Mouse (Mus musculus) frontal cortex, postnatal 14 days (tissue): Measurements from ENCODE around the gene Mrps23.

Experiments used
- DNase-seq, 2 experiments: peaks; one replicate each; pipeline ENCODE4 v3.0.0; 2022; ENCODE audit warnings: low spot score in 2 of 2

Mrps23 gene

DNA sequence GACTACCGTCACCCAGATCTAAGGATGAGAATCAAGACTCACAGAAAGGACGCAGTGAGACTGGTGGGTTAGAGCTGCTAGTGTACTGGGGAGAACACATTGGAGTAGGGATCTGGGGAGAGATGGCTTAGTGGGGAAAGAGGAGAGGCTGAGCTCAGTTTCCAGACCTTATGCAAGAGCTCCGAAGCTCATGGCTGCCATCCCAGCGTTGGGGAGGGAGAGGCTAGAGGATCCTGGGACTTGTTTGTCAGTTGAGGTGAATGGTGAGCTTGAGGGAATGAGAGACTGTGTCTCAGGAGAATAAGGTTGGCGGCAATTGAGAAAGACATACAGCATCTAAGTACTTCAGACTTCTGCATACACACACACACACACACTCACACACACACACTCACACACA, 44.4 kb downstream of the Mrps23 start:
- no peak for DNase-seq

DNA sequence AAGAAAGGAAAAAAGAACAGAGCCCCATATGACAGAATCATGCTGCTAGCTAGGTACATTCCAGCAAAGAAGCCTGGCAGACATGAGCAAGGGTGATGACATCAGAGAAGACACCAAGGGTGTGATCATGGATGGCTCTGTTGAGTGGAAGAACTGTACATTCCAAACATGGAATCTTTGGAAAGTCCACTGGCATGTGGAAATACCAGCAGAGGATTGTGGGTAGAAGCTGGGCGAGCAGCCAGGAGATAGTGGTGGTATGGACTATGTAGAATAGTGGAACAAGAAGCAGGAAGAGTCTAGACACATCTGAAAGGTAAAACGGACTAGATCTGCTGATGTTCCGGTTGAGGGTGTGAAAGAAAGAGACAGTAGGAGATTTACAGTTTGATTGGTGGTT, 46.4 kb downstream of the Mrps23 start:
- DNase-seq, result no peak

DNA sequence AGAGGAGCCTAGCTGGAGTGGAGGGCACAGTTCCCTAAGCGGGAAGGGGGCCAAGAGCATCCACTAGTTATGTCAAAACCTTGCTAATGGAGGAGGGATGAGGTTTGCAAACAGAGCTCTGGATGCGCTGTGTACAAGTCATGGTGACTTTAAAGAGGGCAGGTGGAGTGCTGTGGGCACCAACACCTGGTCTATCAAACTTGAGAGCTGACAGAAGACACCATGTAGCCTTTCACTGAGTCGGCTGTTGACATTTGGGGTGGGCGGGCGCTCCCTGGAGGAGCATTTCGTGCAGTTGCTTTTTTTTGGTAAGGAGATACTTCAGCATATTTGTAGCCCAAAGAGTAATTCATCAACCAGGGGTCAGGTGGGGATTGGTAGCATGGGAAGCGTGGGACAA, 47.1 kb downstream of the Mrps23 start:
- DNase-seq, result no peak

DNA sequence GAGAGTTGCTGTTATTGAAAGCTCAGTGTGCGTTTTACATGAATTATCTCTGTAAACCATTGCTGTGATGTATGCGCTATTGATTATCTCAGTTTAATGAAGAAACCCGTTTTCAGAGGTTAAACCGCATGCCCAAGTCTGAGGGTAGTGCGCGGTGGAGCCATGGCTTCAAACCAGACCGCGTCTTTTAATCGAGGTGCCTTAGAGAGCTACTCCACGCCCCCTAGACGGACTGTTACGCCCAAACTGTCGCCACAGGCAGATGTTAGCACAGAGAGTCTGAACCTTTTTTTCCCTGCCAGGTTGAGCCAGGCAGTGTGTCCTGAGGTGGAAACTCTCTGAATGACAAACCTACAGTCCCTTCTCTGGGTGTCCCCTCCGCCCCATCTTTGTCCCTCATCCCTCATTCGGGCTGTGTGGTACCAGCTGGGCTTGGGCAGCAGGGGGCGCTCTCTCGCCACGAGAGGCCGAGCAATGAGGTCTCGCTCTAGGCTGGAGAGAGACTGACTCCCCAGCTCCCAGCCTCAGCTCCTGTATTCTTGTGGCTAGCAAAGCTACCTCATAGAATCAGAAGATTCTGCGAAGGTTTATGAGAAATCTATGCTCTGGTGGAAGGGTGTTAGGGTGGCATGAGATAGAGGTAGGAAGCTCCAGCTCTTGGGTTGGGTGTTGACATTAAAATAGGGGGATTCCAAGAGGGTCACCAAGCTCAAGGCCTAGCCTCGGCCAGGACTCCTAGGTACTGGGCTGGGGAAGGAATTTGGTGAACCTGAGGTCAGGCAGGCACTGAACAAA, 48.0 kb downstream of the Mrps23 start:
- DNase-seq, result peak; percentile 48 to 82

DNA sequence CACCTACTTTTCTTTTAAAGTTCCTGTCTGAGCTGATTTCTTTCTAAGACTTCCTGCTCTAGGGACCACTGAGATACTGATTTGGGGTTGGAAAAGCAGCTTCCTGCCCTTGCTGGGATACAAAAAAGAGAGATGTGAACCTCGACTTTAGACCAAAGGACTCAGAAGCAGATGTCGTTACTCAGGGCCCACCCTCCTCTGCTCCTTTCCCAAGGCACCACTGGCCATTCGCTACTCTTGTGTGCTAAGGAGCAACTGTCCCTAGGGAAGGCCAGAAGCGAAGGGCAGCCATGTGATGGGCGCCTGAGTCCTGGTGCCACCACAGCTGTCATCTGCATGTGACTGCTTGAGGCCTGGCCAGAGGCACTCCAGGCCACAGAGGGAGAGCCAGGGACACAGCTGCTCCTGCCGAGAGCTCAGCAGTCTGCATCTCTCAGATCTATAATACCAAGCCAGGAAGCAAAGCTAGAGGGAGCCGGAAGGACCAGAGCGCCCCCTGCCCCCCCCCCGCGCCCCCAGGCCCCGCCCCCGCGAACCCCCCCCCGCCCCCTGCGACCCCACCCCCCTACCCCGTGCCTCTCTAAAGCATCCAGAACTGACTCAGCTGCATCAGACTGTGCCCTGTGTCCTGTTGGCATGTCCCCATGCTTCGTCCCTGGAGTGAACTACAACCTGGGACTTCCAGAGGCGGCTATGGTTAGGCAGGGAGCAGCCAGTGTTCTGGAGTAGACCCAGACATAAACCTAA, 48.8 kb downstream of the Mrps23 start:
- no peak for DNase-seq

DNA sequence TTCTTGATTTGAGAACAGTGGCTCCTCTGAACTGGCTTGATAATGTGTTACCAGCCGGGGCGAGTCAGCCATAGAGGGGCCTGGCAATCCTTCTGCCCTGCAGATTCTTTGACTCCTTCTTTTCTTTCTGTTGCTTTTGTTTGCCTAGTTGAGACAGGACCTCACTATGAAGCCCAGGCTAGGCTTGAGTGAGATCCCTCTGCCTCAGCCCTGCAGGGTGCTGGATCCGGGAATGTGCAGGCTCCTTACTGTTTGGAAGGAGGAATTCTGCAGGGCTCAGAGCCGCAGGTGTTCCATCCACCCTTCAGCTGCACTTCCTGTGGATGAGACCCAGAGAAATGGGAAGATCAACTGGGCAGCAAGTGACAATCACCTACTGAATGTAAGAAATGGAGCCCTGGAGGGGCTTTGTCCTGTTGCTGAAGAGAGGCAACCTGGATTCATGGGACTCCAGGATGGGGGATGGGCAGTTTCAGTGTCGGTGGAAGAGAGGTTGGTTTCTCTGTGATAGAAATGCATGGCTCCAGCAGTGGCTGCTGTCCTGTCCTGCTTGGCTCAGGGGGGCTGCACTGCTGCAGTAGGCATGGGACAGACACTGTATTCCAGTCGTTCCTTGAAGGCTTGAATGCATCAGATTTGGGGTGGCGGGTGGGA, 49.5 kb downstream of the Mrps23 start:
- DNase-seq, result no peak

DNA sequence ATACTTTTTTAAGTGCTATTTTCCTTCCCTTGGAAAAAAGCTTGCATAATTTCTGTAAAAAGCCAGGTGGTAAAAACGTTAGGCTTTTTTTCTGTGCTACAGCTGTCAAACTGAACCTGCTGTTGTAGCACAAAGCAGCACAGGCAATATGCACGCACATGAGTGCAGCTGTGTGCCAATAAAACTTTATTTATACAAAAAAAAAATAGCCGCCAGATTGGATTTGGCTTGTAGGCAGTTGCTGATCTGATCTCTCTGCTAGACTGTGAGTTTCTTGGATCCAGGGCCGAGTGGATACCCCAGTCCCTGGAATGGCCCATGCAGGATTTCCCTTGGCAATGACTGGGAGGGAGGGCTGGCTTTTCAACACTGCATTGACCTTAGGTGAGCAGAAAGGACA, 53.5 kb downstream of the Mrps23 start:
- DNase-seq, result no peak

DNA sequence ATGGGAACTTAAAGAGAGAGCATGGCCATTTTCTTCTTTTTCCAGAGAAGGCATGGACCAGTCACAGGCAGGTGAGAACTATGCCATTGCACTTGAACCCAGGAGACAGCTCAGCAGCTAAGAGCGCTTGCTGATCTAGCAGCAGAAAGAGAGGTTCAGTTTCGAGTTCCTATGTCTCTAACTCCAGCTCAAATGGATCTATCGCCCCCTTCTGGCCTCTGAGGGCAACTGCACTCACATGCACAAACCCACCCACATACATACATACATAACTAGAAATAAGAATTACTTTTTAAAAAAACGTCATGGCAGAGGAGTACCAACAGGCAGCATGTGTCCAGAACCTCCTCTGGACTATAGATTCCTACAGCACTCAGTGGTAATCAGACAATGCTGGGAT, 54.0 kb downstream of the Mrps23 start:
- no peak for DNase-seq

DNA sequence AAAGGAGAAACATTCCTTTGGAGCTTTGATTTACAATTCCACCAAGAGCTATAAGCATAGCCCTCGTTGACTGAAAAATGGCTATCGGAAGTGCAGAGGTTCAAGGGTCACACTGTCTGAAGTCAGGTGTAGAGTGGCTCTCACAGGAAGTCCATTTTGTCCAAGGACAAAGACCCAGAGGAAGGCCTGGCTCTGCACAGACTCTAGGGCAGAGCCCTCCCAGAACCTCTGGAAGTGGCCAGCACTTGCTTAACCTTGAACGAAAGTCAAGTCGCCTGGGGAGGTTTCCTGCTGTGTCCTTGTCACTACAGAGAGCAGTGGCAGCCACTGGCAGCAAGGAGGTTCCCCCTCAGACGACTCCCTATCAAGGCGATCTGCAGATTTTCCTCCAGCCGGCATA, 56.3 kb downstream of the Mrps23 start:
- DNase-seq, result no peak
